Mouse (Mus musculus): ENCODE data around the gene Elf1. TPM values are rescaled to one million over a fixed set of nuclear protein-coding genes. Genes with fewer than 3 reads are reported as not detected.

Elf1 gene
- polyA plus RNA-seq, 1 experiment from 2014 or later, result 20.2 TPM

DNA sequence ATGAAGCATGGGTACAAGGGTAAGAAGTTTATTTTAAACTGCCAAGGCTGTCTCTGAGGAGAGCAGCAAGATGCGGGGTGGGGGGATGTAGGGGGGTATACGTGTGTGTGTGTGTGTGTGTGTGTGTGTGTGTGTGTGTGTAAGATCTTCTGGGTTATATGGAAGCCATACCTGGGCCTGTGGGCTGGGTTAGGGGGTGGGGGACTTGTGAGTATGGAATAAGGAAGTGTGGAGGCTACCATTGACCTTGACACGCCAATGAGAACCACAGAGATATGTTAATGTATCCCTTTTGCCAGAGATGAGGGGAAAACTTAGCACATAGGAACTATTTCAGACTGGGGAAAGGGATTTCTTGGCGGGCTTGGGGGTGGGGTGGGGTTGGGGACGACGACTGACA, 108.4 kb downstream of the Elf1 start:
- 80% methylated on average over 6 of the region's 6 CpGs for WGBS
- no peak for ATAC-seq (ENCODE audit: insufficient read depth)
- Histone ChIP-seq H3K4me3 (ENCODE audit: low read depth, low read length) (no peak overlapping the region), H3K9me3 (ENCODE audit: low read depth, low read length) (no peaks in the 10 kb centered on the region), H3K9ac (no peak overlapping the region), H3K36me3 (ENCODE audit: insufficient read depth) (peaks cover 7% of the 10 kb centered on the region; the same call in 1 of the 2 replicates), H3K27me3 (ENCODE audit: insufficient read depth, low read length) (no peaks in the 10 kb centered on the region), H3K4me1 (ENCODE audit: insufficient read depth) (peaks cover 13% of the 10 kb centered on the region; the same call in 1 of the 2 replicates), H3K27ac (ENCODE audit: low read depth) (no peak overlapping the region), H3K4me2 (peak overlapping the region; percentile 90; the same call in 1 of the 2 replicates)
- no peak for DNase-seq
- TF ChIP-seq CTCF (IDR thresholded peaks at IDR 0.05; ENCODE audit: low read depth), result no peak

DNA sequence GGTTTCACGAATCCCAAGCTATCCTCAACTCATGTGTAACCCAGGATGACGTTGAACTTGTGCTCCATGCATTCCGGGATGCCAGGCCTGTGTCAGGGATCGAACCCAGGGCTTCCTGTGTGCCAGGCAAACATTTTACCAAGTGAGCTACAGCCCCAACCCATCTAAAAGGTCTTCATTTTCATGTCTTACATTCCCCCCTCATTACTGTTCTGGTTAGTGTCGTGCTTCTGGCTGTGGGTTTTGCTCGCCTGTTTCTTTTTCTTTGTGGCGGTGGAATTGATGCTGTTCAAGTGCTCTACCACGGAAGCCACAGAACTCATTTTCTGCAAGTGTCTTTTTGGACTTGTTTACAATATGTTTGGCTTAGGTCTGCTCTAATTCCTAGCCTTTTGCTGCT, 109.9 kb downstream of the Elf1 start:
- 96% methylated on average over 8 of the region's 8 CpGs for WGBS
- no peaks in the 10 kb centered on the region for H3K9me3 ChIP-seq (ENCODE audit: low read depth, low read length)
- H3K4me2 ChIP-seq, result no peak overlapping the region
- H3K4me3 ChIP-seq (ENCODE audit: low read depth, low read length), result no peak overlapping the region
- H3K4me1 ChIP-seq (ENCODE audit: insufficient read depth), result peaks cover 13% of the 10 kb centered on the region; the same call in 1 of the 2 replicates
- no peak for ATAC-seq (ENCODE audit: insufficient read depth)
- no peaks in the 10 kb centered on the region for H3K27me3 ChIP-seq (ENCODE audit: insufficient read depth, low read length)
- H3K36me3 ChIP-seq (ENCODE audit: insufficient read depth), result peaks cover 19% of the 10 kb centered on the region
- no peak for DNase-seq
- no peak overlapping the region for H3K9ac ChIP-seq
- no peak for TF ChIP-seq CTCF (IDR thresholded peaks at IDR 0.05; ENCODE audit: low read depth)
- H3K27ac ChIP-seq (ENCODE audit: low read depth), result no peak overlapping the region

DNA sequence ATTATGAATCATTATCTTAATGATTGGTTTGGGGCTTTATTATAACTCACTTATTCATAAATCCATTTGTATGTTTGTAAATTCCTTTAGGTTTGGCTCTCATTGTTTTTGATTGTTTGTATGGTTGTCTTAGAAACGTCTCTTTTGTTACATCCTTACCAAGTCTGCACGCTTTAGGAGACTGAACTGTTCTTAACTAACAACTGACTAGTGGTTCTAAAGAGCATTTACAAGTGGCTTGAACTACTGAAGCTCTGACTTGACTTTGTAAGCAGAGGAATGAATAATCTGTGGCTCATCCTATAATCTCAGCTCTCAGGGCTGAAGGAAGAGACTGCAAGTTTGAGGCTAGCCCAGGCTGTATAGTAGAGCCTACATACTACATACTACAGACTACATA, 110.6 kb downstream of the Elf1 start:
- H3K4me1 ChIP-seq (ENCODE audit: insufficient read depth), result peaks cover 10% of the 10 kb centered on the region; the same call in 1 of the 2 replicates
- WGBS, result 88% methylated on average over 2 of the region's 2 CpGs
- H3K4me3 ChIP-seq (ENCODE audit: low read depth, low read length), result no peak overlapping the region
- DNase-seq (no peak), ATAC-seq (ENCODE audit: insufficient read depth) (no peak)
- H3K4me2 ChIP-seq, result no peak overlapping the region
- H3K9ac ChIP-seq, result no peak overlapping the region
- peaks cover 22% of the 10 kb centered on the region for H3K36me3 ChIP-seq (ENCODE audit: insufficient read depth)
- no peak for TF ChIP-seq CTCF (IDR thresholded peaks at IDR 0.05; ENCODE audit: low read depth)
- no peaks in the 10 kb centered on the region for H3K27me3 ChIP-seq (ENCODE audit: insufficient read depth, low read length)
- no peaks in the 10 kb centered on the region for H3K9me3 ChIP-seq (ENCODE audit: low read depth, low read length)
- H3K27ac ChIP-seq (ENCODE audit: low read depth), result no peak overlapping the region

DNA sequence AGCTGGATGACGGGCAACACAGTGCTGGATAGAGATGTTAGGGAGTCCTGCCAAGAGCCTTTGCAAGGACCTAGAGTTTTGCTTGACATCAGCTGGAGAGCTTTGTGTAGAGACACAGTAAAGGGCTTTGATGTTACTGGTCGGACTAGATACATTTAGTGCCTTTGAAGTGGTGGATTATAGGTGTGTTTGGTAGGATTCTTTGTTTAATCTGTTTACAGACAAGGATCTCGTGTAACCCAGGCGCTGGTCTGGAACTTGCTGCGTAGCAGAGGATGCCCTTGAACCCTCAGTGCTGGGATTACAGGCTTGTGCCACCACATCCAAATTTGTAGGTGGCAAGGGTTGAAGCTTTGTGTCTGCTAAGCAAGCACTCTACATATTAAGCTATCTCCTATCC, 113.1 kb downstream of the Elf1 start:
- Histone ChIP-seq H3K36me3 (ENCODE audit: insufficient read depth) (peaks cover 34% of the 10 kb centered on the region), H3K4me2 (no peak overlapping the region), H3K9me3 (ENCODE audit: low read depth, low read length) (no peaks in the 10 kb centered on the region), H3K4me1 (ENCODE audit: insufficient read depth) (peaks cover 2% of the 10 kb centered on the region; the same call in 1 of the 2 replicates), H3K27me3 (ENCODE audit: insufficient read depth, low read length) (no peaks in the 10 kb centered on the region), H3K4me3 (ENCODE audit: low read depth, low read length) (no peak overlapping the region), H3K27ac (ENCODE audit: low read depth) (no peak overlapping the region), H3K9ac (no peak overlapping the region)
- ATAC-seq (ENCODE audit: insufficient read depth), result no peak
- no peak for TF ChIP-seq CTCF (IDR thresholded peaks at IDR 0.05; ENCODE audit: low read depth)
- no peak for DNase-seq
- WGBS, result 91% methylated on average over 5 of the region's 5 CpGs

DNA sequence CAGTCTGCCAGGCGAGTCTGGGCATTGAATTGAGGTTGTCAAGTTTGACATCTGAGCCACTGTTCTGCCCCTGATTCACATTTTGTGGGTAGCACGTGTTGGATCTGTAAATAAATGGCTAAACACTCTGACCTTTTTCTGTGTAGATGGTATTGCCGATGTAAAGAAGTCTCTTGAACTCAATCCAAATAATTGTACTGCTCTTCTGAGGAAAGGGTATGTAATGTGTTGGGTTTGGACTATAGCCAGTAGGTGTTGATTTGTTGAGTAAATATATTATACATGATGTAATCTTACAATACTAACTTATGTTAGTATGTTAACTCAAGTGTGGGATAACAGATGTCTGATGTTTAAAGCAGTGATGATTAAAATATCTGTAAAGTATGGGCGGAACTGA, 115.6 kb downstream of the Elf1 start:
- no peaks in the 10 kb centered on the region for H3K9me3 ChIP-seq (ENCODE audit: low read depth, low read length)
- no peak overlapping the region for H3K4me3 ChIP-seq (ENCODE audit: low read depth, low read length)
- DNase-seq, result peak; percentile 36
- WGBS, result 53% methylated on average over 4 of the region's 4 CpGs
- TF ChIP-seq CTCF (IDR thresholded peaks at IDR 0.05; ENCODE audit: low read depth), result no peak
- ATAC-seq (ENCODE audit: insufficient read depth), result peak; percentile 47; the same call in 1 of the 2 replicates
- H3K27me3 ChIP-seq (ENCODE audit: insufficient read depth, low read length), result no peaks in the 10 kb centered on the region
- no peak overlapping the region for H3K27ac ChIP-seq (ENCODE audit: low read depth)
- H3K4me1 ChIP-seq (ENCODE audit: insufficient read depth), result no peaks in the 10 kb centered on the region
- no peak overlapping the region for H3K4me2 ChIP-seq
- H3K9ac ChIP-seq, result no peak overlapping the region
- peaks cover 55% of the 10 kb centered on the region for H3K36me3 ChIP-seq (ENCODE audit: insufficient read depth)

DNA sequence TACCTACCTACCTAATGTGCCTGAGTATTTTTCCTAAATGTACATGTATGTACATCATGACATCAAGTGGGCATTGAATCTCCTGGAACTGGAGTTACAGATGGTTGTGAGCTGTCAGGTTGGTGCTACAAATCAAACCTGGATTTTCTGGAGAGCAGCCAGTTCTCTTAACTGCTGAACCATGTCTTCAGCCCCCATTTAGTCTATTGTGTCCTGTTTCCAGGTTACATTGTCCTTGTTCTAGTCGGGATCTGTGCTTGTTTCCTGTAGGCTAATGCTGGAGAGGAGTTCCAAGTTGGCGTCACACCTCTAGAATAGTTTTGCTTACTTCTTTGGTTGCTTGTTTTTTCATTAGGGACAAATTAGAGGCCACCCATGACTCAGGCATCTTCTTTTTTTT, 124.9 kb downstream of the Elf1 start:
- Histone ChIP-seq H3K4me1 (ENCODE audit: insufficient read depth) (no peaks in the 10 kb centered on the region), H3K9ac (no peak overlapping the region), H3K9me3 (ENCODE audit: low read depth, low read length) (no peaks in the 10 kb centered on the region), H3K27me3 (ENCODE audit: insufficient read depth, low read length) (no peaks in the 10 kb centered on the region), H3K27ac (ENCODE audit: low read depth) (no peak overlapping the region), H3K36me3 (ENCODE audit: insufficient read depth) (peaks cover 80% of the 10 kb centered on the region), H3K4me2 (no peak overlapping the region), H3K4me3 (ENCODE audit: low read depth, low read length) (no peak overlapping the region)
- WGBS, result 83% methylated on average over 2 of the region's 2 CpGs
- TF ChIP-seq CTCF (IDR thresholded peaks at IDR 0.05; ENCODE audit: low read depth), result no peak
- no peak for ATAC-seq (ENCODE audit: insufficient read depth)
- no peak for DNase-seq

DNA sequence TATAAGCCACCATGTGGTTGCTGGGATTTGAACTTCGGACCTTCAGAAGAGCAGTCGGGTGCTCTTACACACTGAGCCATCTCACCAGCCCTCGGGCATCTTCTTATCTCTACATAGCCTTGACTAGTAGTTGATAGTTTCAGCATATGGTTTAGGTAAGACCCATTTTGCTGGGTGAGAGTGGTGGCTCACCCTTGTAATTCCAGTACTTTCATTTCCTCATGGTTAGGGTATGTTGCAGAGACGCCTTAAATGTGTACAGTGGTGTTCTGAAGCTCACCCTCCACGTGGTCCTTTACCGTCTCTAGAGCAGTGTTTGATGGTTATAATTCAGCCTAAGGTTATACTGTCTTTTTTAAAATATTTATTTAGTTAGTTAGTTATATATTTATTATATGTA, 125.4 kb downstream of the Elf1 start:
- no peak overlapping the region for H3K9ac ChIP-seq
- WGBS, result 92% methylated on average over 6 of the region's 6 CpGs
- no peak overlapping the region for H3K4me2 ChIP-seq
- no peak for TF ChIP-seq CTCF (IDR thresholded peaks at IDR 0.05; ENCODE audit: low read depth)
- DNase-seq (no peak), ATAC-seq (ENCODE audit: insufficient read depth) (no peak)
- H3K4me1 ChIP-seq (ENCODE audit: insufficient read depth), result no peaks in the 10 kb centered on the region
- H3K9me3 ChIP-seq (ENCODE audit: low read depth, low read length), result no peaks in the 10 kb centered on the region
- H3K4me3 ChIP-seq (ENCODE audit: low read depth, low read length), result no peak overlapping the region
- no peaks in the 10 kb centered on the region for H3K27me3 ChIP-seq (ENCODE audit: insufficient read depth, low read length)
- peaks cover 80% of the 10 kb centered on the region for H3K36me3 ChIP-seq (ENCODE audit: insufficient read depth)
- no peak overlapping the region for H3K27ac ChIP-seq (ENCODE audit: low read depth)

DNA sequence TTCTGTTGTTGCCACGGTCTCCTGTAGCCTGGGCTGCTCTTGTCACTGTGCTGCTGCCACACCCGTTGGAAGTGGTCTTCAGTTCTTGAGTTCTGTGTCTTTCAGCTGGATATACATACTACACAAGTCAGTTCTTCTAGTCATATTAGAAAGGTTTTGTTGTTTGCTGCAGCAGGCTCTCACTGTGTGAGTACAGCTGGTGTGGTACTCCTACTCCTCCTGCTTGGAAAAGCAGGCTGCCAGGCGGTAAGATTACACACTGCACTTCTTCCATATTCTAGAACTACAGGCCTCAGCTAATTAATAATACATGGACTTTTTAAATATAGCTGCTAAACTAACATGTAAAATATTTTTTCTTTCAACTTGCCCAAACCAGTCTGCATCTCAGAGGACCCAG, 125.9 kb downstream of the Elf1 start:
- DNase-seq, result no peak
- Histone ChIP-seq H3K9ac (no peak overlapping the region), H3K27me3 (ENCODE audit: insufficient read depth, low read length) (no peaks in the 10 kb centered on the region), H3K4me1 (ENCODE audit: insufficient read depth) (no peaks in the 10 kb centered on the region), H3K4me2 (no peak overlapping the region), H3K27ac (ENCODE audit: low read depth) (no peak overlapping the region), H3K4me3 (ENCODE audit: low read depth, low read length) (no peak overlapping the region), H3K36me3 (ENCODE audit: insufficient read depth) (peaks cover 81% of the 10 kb centered on the region), H3K9me3 (ENCODE audit: low read depth, low read length) (no peaks in the 10 kb centered on the region)
- no peak for ATAC-seq (ENCODE audit: insufficient read depth)
- WGBS, result 90% methylated on average over 3 of the region's 3 CpGs
- no peak for TF ChIP-seq CTCF (IDR thresholded peaks at IDR 0.05; ENCODE audit: low read depth)
